Mouse (Mus musculus): ENCODE data around the gene Matn4.

DNA sequence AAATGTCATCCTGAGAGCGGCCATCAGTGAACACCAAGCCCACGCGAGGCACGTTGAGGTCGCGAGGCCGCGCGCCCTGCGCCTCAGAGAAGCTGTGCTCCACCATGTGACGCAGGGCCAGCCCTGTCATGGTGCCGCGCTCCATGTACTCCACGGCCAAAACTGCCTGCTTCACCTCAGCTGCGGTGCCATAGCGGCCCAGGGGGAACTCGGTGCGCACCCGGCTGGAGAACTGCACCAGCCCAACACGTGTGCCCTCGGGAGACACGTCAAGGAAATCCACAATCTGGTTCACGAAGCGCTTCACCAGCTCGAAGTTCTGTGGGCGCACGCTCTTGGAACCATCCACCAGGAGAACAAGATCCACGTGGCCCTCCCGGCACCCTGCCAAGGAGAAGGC, 11.8 kb downstream of the Matn4 start:
- TF ChIP-seq CTCF (IDR thresholded peaks at IDR 0.05; ENCODE audit: insufficient read depth, low read length) (no peak), POLR2A (IDR thresholded peaks at IDR 0.05; ENCODE audit: borderline replicate concordance, extremely low read depth, low read depth, low read length) (no peak)
